Mouse (Mus musculus) forebrain, embryonic 14.5 days (tissue): ENCODE measurements around the gene Amdhd2. TPM values are rescaled to one million over a fixed set of nuclear protein-coding genes. Genes with fewer than 3 reads are reported as not detected.

ENCODE experiments used
- ATAC-seq: fragments of 200-750 bp; cut with Nextera tagmentation; 2 replicates; pipeline ENCODE4 v1.8.0; 2017; ENCODE audit warnings: mild to moderate bottlenecking, moderate library complexity
- DNase-seq: peaks from one replicate; pipeline ENCODE4 v3.0.0-alpha.2; 2015; ENCODE audit warnings: low spot score
- H3K27ac ChIP-seq: fragments of 300-500 bp; sonication (generic); 2 replicates; pipeline ENCODE4 v1.5.1; 2014; ENCODE audit warnings: low read depth, mild to moderate bottlenecking, control low read depth, low read length, moderate library complexity
- H3K27me3 ChIP-seq: fragments of 300-500 bp; sonication (generic); replicated peaks from 2 replicates; pipeline ENCODE4 v1.6.1; 2014; ENCODE audit warnings: low read length, control low read depth, mixed read lengths; ENCODE audit not compliant: control insufficient read depth, insufficient read depth
- H3K36me3 ChIP-seq: fragments of 300-500 bp; sonication (generic); 2 replicates; pipeline ENCODE4 v1.6.1; 2014; ENCODE audit warnings: low read length, control low read depth; ENCODE audit not compliant: control insufficient read depth, insufficient read depth
- H3K4me1 ChIP-seq: fragments of 300-500 bp; sonication (generic); 2 replicates; pipeline ENCODE4 v1.6.1; 2014; ENCODE audit warnings: antibody characterized with exemption, low read length, control low read depth; ENCODE audit not compliant: control insufficient read depth, insufficient read depth
- H3K4me2 ChIP-seq: fragments of 300-500 bp; sonication (generic); 2 replicates; pipeline ENCODE4 v1.6.1; 2014; ENCODE audit warnings: mild to moderate bottlenecking, control low read depth, low read length
- H3K4me3 ChIP-seq: fragments of 300-500 bp; sonication (generic); 2 replicates; pipeline ENCODE4 v1.5.1; 2014; ENCODE audit warnings: low read depth, low read length, control low read depth
- H3K9ac ChIP-seq: fragments of 300-500 bp; sonication (generic); 2 replicates; pipeline ENCODE4 v1.6.1; 2014; ENCODE audit warnings: mild to moderate bottlenecking, low read length, control low read depth, moderate library complexity
- H3K9me3 ChIP-seq: fragments of 300-500 bp; sonication (generic); replicated peaks from 2 replicates; pipeline ENCODE4 v1.6.1; 2016; ENCODE audit warnings: low read length, control low read depth, mixed read lengths; ENCODE audit not compliant: control insufficient read depth
- WGBS: fragments of 180-500 bp; shearing (Covaris S2); extraction: QIAGEN DNeasy Blood & Tissue Kit; methylation state at CpG from one replicate; pipeline ENCODE4 v1.1.7; 2014; 5-methylcytosine and 5-hydroxymethylcytosine counted together
- polyA plus RNA-seq: library from polyadenylated mRNA; unstranded; fragments of >200 nt; fragmentation: Nextera tagmentation; extraction: Ambion mirVana; gene quantifications from 2 replicates; pipeline ENCODE4 v1.2.1, GENCODE M21; 2014

The Amdhd2 gene
- polyA plus RNA-seq, 1 experiment from 2014 or later, result 29.6 TPM

- H3K4me3 ChIP-seq, result no peak overlapping the region
- H3K9ac ChIP-seq, result no peak overlapping the region
- WGBS, result 66% methylated on average over 3 of the region's 3 CpGs
- H3K9me3 ChIP-seq, result no peaks in the 10 kb centered on the region
- ATAC-seq (no peak), DNase-seq (no peak)
- no peak overlapping the region for H3K4me2 ChIP-seq
- H3K27ac ChIP-seq, result no peak overlapping the region
- H3K27me3 ChIP-seq, result no peaks in the 10 kb centered on the region
- peaks cover 4% of the 10 kb centered on the region; the same call in 1 of the 2 replicates for H3K4me1 ChIP-seq
- H3K36me3 ChIP-seq, result peaks cover 9% of the 10 kb centered on the region; the same call in 1 of the 2 replicates
These were observed 9.1 kb downstream of the Amdhd2 start for GRCm38 (mm10) chr17:24154463-24154862.

- Histone ChIP-seq H3K36me3 (no peaks in the 10 kb centered on the region), H3K9me3 (no peaks in the 10 kb centered on the region), H3K9ac (peak overlapping the region; percentile 54), H3K4me2 (peak overlapping the region; percentile 59), H3K27me3 (no peaks in the 10 kb centered on the region), H3K4me1 (peaks cover 4% of the 10 kb centered on the region; the same call in 1 of the 2 replicates), H3K4me3 (peak overlapping the region; percentile 16), H3K27ac (no peak overlapping the region)
- DNase-seq (peak; percentile 82), ATAC-seq (peak; percentile 87)
- WGBS, result 2% methylated on average over 26 of the region's 26 CpGs
These were observed 11.5 kb downstream of the Amdhd2 start for GRCm38 (mm10) chr17:24151890-24152563.

- DNase-seq, result no peak
- peak overlapping the region; percentile 59; the same call in 1 of the 2 replicates for H3K4me2 ChIP-seq
- ATAC-seq, result no peak
- H3K9ac ChIP-seq, result no peak overlapping the region
- H3K27ac ChIP-seq, result no peak overlapping the region
- H3K27me3 ChIP-seq, result no peaks in the 10 kb centered on the region
- H3K4me3 ChIP-seq, result no peak overlapping the region
- H3K9me3 ChIP-seq, result no peaks in the 10 kb centered on the region
- 14% methylated on average over 7 of the region's 7 CpGs for WGBS
- peaks cover 4% of the 10 kb centered on the region; the same call in 1 of the 2 replicates for H3K4me1 ChIP-seq
- H3K36me3 ChIP-seq, result no peaks in the 10 kb centered on the region
These were observed 12.2 kb downstream of the Amdhd2 start for GRCm38 (mm10) chr17:24151382-24151781.

- no peaks in the 10 kb centered on the region for H3K36me3 ChIP-seq
- H3K4me1 ChIP-seq, result peaks cover 4% of the 10 kb centered on the region; the same call in 1 of the 2 replicates
- DNase-seq (no peak), ATAC-seq (no peak)
- H3K27me3 ChIP-seq, result no peaks in the 10 kb centered on the region
- H3K27ac ChIP-seq, result no peak within 1 kb of the TSS
- peak within 1 kb of the TSS; percentile 59 for H3K4me2 ChIP-seq
- H3K9ac ChIP-seq, result peak within 1 kb of the TSS; percentile 54
- H3K4me3 ChIP-seq, result peak within 1 kb of the TSS; percentile 16
- H3K9me3 ChIP-seq, result no peaks in the 10 kb centered on the region
- WGBS, result 88% methylated on average over 2 of the region's 2 CpGs
These were observed 12.7 kb downstream of the Amdhd2 start, which contains the start of gene Pdpk1 for GRCm38 (mm10) chr17:24150824-24151223. Gene Pdpk1, minus strand, starts transcription at chr17:24150924.

- 94% methylated on average over 7 of the region's 7 CpGs for WGBS
- DNase-seq (no peak), ATAC-seq (no peak)
- H3K4me1 ChIP-seq, result peaks cover 4% of the 10 kb centered on the region; the same call in 1 of the 2 replicates
- H3K27me3 ChIP-seq, result no peaks in the 10 kb centered on the region
- no peak overlapping the region for H3K9ac ChIP-seq
- no peak overlapping the region for H3K4me3 ChIP-seq
- H3K9me3 ChIP-seq, result no peaks in the 10 kb centered on the region
- no peak overlapping the region for H3K27ac ChIP-seq
- H3K4me2 ChIP-seq, result no peak overlapping the region
- no peaks in the 10 kb centered on the region for H3K36me3 ChIP-seq
These were observed 14.1 kb downstream of the Amdhd2 start for GRCm38 (mm10) chr17:24149421-24149820.

GRCm38 (mm10) chr17:24142897-24143296 is 20.7 kb downstream of the Amdhd2 start:
- ATAC-seq (no peak), DNase-seq (no peak)
- peaks cover 16% of the 10 kb centered on the region for H3K4me1 ChIP-seq
- H3K4me3 ChIP-seq, result no peak overlapping the region
- H3K9me3 ChIP-seq, result no peaks in the 10 kb centered on the region
- no peak overlapping the region for H3K27ac ChIP-seq
- no peak overlapping the region for H3K9ac ChIP-seq
- H3K4me2 ChIP-seq, result no peak overlapping the region
- H3K27me3 ChIP-seq, result no peaks in the 10 kb centered on the region
- WGBS, result 58% methylated on average over 2 of the region's 2 CpGs
- 0 out of 2 replicates have a peak, but pooled peaks cover 2% of the 10 kb centered on the region for H3K36me3 ChIP-seq

GRCm38 (mm10) chr17:24141425-24141920 is 22.1 kb downstream of the Amdhd2 start:
- H3K27ac ChIP-seq, result peak overlapping the region; percentile 74
- H3K4me2 ChIP-seq, result peak overlapping the region; percentile 74
- WGBS, result 0% methylated on average over 48 of the region's 57 CpGs
- DNase-seq, result peak; percentile 99
- peaks cover 16% of the 10 kb centered on the region for H3K4me1 ChIP-seq
- H3K9ac ChIP-seq, result peak overlapping the region; percentile 94
- H3K4me3 ChIP-seq, result peak overlapping the region; percentile 95
- no peaks in the 10 kb centered on the region for H3K27me3 ChIP-seq
- ATAC-seq, result peak; percentile 99
- H3K9me3 ChIP-seq, result no peaks in the 10 kb centered on the region
- H3K36me3 ChIP-seq, result 0 out of 2 replicates have a peak, but pooled peaks cover 2% of the 10 kb centered on the region

- Histone ChIP-seq H3K4me2 (peak overlapping the region; percentile 74), H3K9me3 (no peaks in the 10 kb centered on the region), H3K4me3 (peak overlapping the region; percentile 95), H3K36me3 (0 out of 2 replicates have a peak, but pooled peaks cover 2% of the 10 kb centered on the region), H3K4me1 (peaks cover 16% of the 10 kb centered on the region), H3K27me3 (no peaks in the 10 kb centered on the region), H3K27ac (peak overlapping the region; percentile 74), H3K9ac (peak overlapping the region; percentile 94)
- no peak for DNase-seq
- WGBS, result 3% methylated on average over 18 of the region's 43 CpGs
- peak; percentile 49 for ATAC-seq
These were observed 22.6 kb downstream of the Amdhd2 start for GRCm38 (mm10) chr17:24140845-24141424.
